Mouse (Mus musculus) cerebellum, adult 2 months (tissue): ENCODE data around the gene Psmd13. TPM values are rescaled to one million over a fixed set of nuclear protein-coding genes. Genes with fewer than 3 reads are reported as not detected.

ENCODE experiments used
- DNase-seq, 2 experiments: peaks; one replicate each; pipeline ENCODE4 v3.0.0; 2021
- H3K27ac ChIP-seq: fragments of 200-500 bp; 2 replicates; pipeline ENCODE4 v1.5.1; 2012; ENCODE audit warnings: low read length, control low read depth, inconsistent platforms; ENCODE audit not compliant: insufficient read depth
- H3K27me3 ChIP-seq: fragments of 200-500 bp; 2 replicates; pipeline ENCODE4 v1.6.1; 2012; ENCODE audit warnings: inconsistent platforms, mild to moderate bottlenecking, low read length, moderate library complexity; ENCODE audit not compliant: control insufficient read depth, insufficient read depth
- H3K4me1 ChIP-seq: fragments of 200-500 bp; 2 replicates; pipeline ENCODE4 v1.6.1; 2011; ENCODE audit warnings: low read length; ENCODE audit not compliant: control insufficient read depth, insufficient read depth
- H3K4me3 ChIP-seq: fragments of 200-500 bp; replicated peaks from 2 replicates; pipeline ENCODE3; 2011; ENCODE audit warnings: mild to moderate bottlenecking, low read depth, low read length, control low read depth; ENCODE audit not compliant: insufficient read depth
- CTCF ChIP-seq: fragments of 200-500 bp; IDR thresholded peaks from 2 replicates; pipeline ENCODE4 v1.5.1; 2011; ENCODE audit warnings: low read depth, mild to moderate bottlenecking, control low read depth, low read length, moderate library complexity, borderline replicate concordance; ENCODE audit not compliant: insufficient read depth
- POLR2A ChIP-seq: fragments of 200-500 bp; IDR thresholded peaks from 2 replicates; pipeline ENCODE4 v1.6.1; 2011; ENCODE audit warnings: low read length, control low read depth, borderline replicate concordance; ENCODE audit not compliant: insufficient read depth
- WGBS: fragments of 180-500 bp; shearing (Covaris S2); methylation state at CpG from one replicate; pipeline ENCODE4 v1.1.7; 2018; 5-methylcytosine and 5-hydroxymethylcytosine counted together
- polyA plus RNA-seq: library from polyadenylated mRNA; depleted of rRNA; stranded (reverse); fragments of >200 nt; gene quantifications from 2 replicates; pipeline ENCODE4 v1.2.3, GENCODE M21; 2012

The Psmd13 gene
- polyA plus RNA-seq, 1 experiment = 109 TPM

GRCm38 (mm10) chr7:140858746-140859145 is 23.0 kb upstream of the Psmd13 start:
- Histone ChIP-seq H3K27me3 (no peaks in the 10 kb centered on the region), H3K4me1 (peaks cover 28% of the 10 kb centered on the region), H3K4me3 (peak overlapping the region; percentile 86), H3K27ac (no peak overlapping the region)
- TF ChIP-seq POLR2A (no peak), CTCF (no peak)
- no peak for DNase-seq
- WGBS = 87% methylated on average over 8 of the region's 8 CpGs

DNA sequence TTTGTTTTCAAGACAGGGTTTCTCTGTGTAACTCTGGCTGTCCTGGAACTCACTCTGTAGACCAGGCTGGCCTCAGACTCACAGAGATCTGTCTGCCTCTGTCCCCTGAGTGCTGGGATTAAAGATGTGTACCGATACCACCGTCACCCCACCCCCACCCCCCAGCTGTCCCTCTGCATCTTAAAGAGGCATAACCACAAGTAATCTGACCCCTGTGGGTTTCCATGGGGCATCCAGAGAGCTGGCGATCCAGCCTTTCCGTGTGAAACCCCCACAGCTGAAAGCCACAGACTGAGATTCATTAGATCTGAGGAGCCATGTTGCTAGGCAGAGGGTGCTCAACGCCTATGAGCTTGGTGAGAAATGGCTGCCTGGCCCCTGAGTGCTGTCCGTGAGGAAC is 21.8 kb upstream of the Psmd13 start:
- Histone ChIP-seq H3K4me3 (no peak overlapping the region), H3K27ac (no peak overlapping the region), H3K27me3 (no peaks in the 10 kb centered on the region), H3K4me1 (peaks cover 26% of the 10 kb centered on the region)
- 50% methylated on average over 6 of the region's 6 CpGs for WGBS
- no peak for TF ChIP-seq CTCF
- TF ChIP-seq POLR2A = no peak
- DNase-seq = no peak

- Histone ChIP-seq H3K4me1 (peaks cover 23% of the 10 kb centered on the region), H3K27ac (no peak overlapping the region), H3K27me3 (no peaks in the 10 kb centered on the region), H3K4me3 (no peak overlapping the region)
- TF ChIP-seq POLR2A (no peak), CTCF (no peak)
- WGBS = 16% methylated on average over 5 of the region's 5 CpGs
- peak in 1 of 2 experiments; percentile 26 for DNase-seq
Measured at GRCm38 (mm10) chr7:140860728-140861127, 21.0 kb upstream of the Psmd13 start.

GRCm38 (mm10) chr7:140864761-140865160 is 17.0 kb upstream of the Psmd13 start:
- Histone ChIP-seq H3K4me3 (no peak overlapping the region), H3K27ac (no peak overlapping the region), H3K4me1 (peaks cover 11% of the 10 kb centered on the region), H3K27me3 (no peaks in the 10 kb centered on the region)
- 82% methylated on average over 12 of the region's 12 CpGs for whole genome bisulfite sequencing
- no peak for DNase-seq
- TF ChIP-seq CTCF = no peak
- no peak for TF ChIP-seq POLR2A

- no peak for DNase-seq
- no peak overlapping the region for H3K27ac ChIP-seq
- no peak overlapping the region for H3K4me3 ChIP-seq
- WGBS = 94% methylated on average over 4 of the region's 4 CpGs
- TF ChIP-seq POLR2A (no peak), CTCF (no peak)
- H3K27me3 ChIP-seq = no peaks in the 10 kb centered on the region
- no peaks in the 10 kb centered on the region for H3K4me1 ChIP-seq
Measured at GRCm38 (mm10) chr7:140874224-140874623, 7.5 kb upstream of the Psmd13 start.

GRCm38 (mm10) chr7:140877364-140877763 is 4.4 kb upstream of the Psmd13 start:
- Histone ChIP-seq H3K27ac (no peak overlapping the region), H3K4me1 (no peaks in the 10 kb centered on the region), H3K27me3 (no peaks in the 10 kb centered on the region), H3K4me3 (no peak overlapping the region)
- TF ChIP-seq CTCF = no peak
- no peak for TF ChIP-seq POLR2A
- WGBS = 89% methylated on average over 6 of the region's 6 CpGs
- DNase-seq = no peak

GRCm38 (mm10) chr7:140879355-140879754 is 2.4 kb upstream of the Psmd13 start:
- Histone ChIP-seq H3K27ac (no peak overlapping the region), H3K4me3 (no peak overlapping the region), H3K27me3 (no peaks in the 10 kb centered on the region), H3K4me1 (no peaks in the 10 kb centered on the region; the same call in 1 of the 2 replicates)
- TF ChIP-seq CTCF (no peak), POLR2A (no peak)
- DNase-seq = no peak
- 89% methylated on average over 7 of the region's 7 CpGs for WGBS

- DNase-seq = no peak
- no peaks in the 10 kb centered on the region for H3K27me3 ChIP-seq
- H3K27ac ChIP-seq = no peak overlapping the region
- WGBS = 90% methylated on average over 3 of the region's 3 CpGs
- TF ChIP-seq CTCF (no peak), POLR2A (no peak)
- no peak overlapping the region for H3K4me3 ChIP-seq
- H3K4me1 ChIP-seq = no peaks in the 10 kb centered on the region; the same call in 1 of the 2 replicates
Measured at GRCm38 (mm10) chr7:140880419-140880818, 1.3 kb upstream of the Psmd13 start.
